Mouse (Mus musculus) hindbrain, embryonic 16.5 days (tissue): ENCODE results near the gene Taf1. TPM values are rescaled to one million over a fixed set of nuclear protein-coding genes. Genes with fewer than 3 reads are reported as not detected.
A peak's percentile ranks its signal among the peaks of the same experiment; 100 is the strongest.

Source experiments
- ATAC-seq: fragments of 200-750 bp; cut with Nextera tagmentation; 2 replicates; pipeline ENCODE4 v1.8.0; 2017; ENCODE audit warnings: moderate TSS enrichment, moderate library complexity
- H3K27ac ChIP-seq: fragments of 300-500 bp; sonication (generic); 2 replicates; pipeline ENCODE4 v1.5.1; 2014; ENCODE audit warnings: low read depth, mild to moderate bottlenecking, control low read depth, low read length, moderate library complexity
- H3K27me3 ChIP-seq: fragments of 300-500 bp; sonication (generic); replicated peaks from 2 replicates; pipeline ENCODE4 v1.6.1; 2014; ENCODE audit warnings: low read length; ENCODE audit not compliant: control insufficient read depth, insufficient read depth
- H3K36me3 ChIP-seq: fragments of 300-500 bp; sonication (generic); 2 replicates; pipeline ENCODE4 v1.6.1; 2014; ENCODE audit warnings: mild to moderate bottlenecking, low read length, moderate library complexity, mixed read lengths; ENCODE audit not compliant: control insufficient read depth, insufficient read depth
- H3K4me1 ChIP-seq: fragments of 300-500 bp; sonication (generic); 2 replicates; pipeline ENCODE4 v1.6.1; 2014; ENCODE audit warnings: low read depth, low read length; ENCODE audit not compliant: control insufficient read depth, insufficient read depth
- H3K4me2 ChIP-seq: fragments of 300-500 bp; sonication (generic); 2 replicates; pipeline ENCODE4 v1.6.1; 2014; ENCODE audit warnings: mild to moderate bottlenecking, low read length, control low read depth, moderate library complexity
- H3K4me3 ChIP-seq: fragments of 300-500 bp; sonication (generic); 2 replicates; pipeline ENCODE4 v1.5.1; 2014; ENCODE audit warnings: mild to moderate bottlenecking, low read length, control low read depth, moderate library complexity
- H3K9ac ChIP-seq: fragments of 300-500 bp; sonication (generic); 2 replicates; pipeline ENCODE4 v1.6.1; 2014; ENCODE audit warnings: low read depth, mild to moderate bottlenecking, control low read depth, low read length, moderate library complexity
- H3K9me3 ChIP-seq: fragments of 300-500 bp; sonication (generic); 2 replicates; pipeline ENCODE4 v1.6.1; 2014; ENCODE audit warnings: mild to moderate bottlenecking, low read length, moderate library complexity; ENCODE audit not compliant: control insufficient read depth
- WGBS: fragments of 180-500 bp; shearing (Covaris S2); extraction: QIAGEN DNeasy Blood & Tissue Kit; methylation state at CpG from one replicate; pipeline ENCODE4 v1.1.7; 2014; 5-methylcytosine and 5-hydroxymethylcytosine counted together
- polyA plus RNA-seq: library from polyadenylated mRNA; unstranded; fragments of >200 nt; fragmentation: Nextera tagmentation; extraction: Ambion mirVana; gene quantifications from 2 replicates; pipeline ENCODE4 v1.2.1, GENCODE M21; 2015

Taf1 gene
- polyA plus RNA-seq, 1 experiment from 2014 or later, result 11.4 TPM

- Histone ChIP-seq H3K4me1 (no peaks in the 10 kb centered on the region), H3K36me3 (no peaks in the 10 kb centered on the region), H3K27ac (no peak overlapping the region), H3K4me3 (no peak overlapping the region), H3K4me2 (no peak overlapping the region), H3K27me3 (no peaks in the 10 kb centered on the region), H3K9ac (no peak overlapping the region), H3K9me3 (no peaks in the 10 kb centered on the region)
- no peak for ATAC-seq
- WGBS, result 74% methylated on average over 10 of the region's 10 CpGs
These were observed 85.4 kb downstream of the Taf1 start for GRCm38 (mm10) chrX:101617889-101618288.

- H3K4me2 ChIP-seq, result no peak overlapping the region
- no peaks in the 10 kb centered on the region for H3K9me3 ChIP-seq
- no peaks in the 10 kb centered on the region for H3K27me3 ChIP-seq
- ATAC-seq, result no peak
- H3K36me3 ChIP-seq, result no peaks in the 10 kb centered on the region
- no peak overlapping the region for H3K27ac ChIP-seq
- H3K4me3 ChIP-seq, result no peak overlapping the region
- no peak overlapping the region for H3K9ac ChIP-seq
- 51% methylated on average over 6 of the region's 6 CpGs for WGBS
- no peaks in the 10 kb centered on the region for H3K4me1 ChIP-seq
These were observed 87.8 kb downstream of the Taf1 start for GRCm38 (mm10) chrX:101620317-101620716.

- no peaks in the 10 kb centered on the region for H3K36me3 ChIP-seq
- ATAC-seq, result no peak
- no peak overlapping the region for H3K9ac ChIP-seq
- H3K9me3 ChIP-seq, result no peaks in the 10 kb centered on the region
- H3K27ac ChIP-seq, result no peak overlapping the region
- H3K4me3 ChIP-seq, result no peak overlapping the region
- WGBS, result 39% methylated on average over 3 of the region's 3 CpGs
- no peaks in the 10 kb centered on the region for H3K27me3 ChIP-seq
- H3K4me1 ChIP-seq, result no peaks in the 10 kb centered on the region
- H3K4me2 ChIP-seq, result no peak overlapping the region
These were observed 90.0 kb downstream of the Taf1 start for GRCm38 (mm10) chrX:101622539-101622938.

DNA sequence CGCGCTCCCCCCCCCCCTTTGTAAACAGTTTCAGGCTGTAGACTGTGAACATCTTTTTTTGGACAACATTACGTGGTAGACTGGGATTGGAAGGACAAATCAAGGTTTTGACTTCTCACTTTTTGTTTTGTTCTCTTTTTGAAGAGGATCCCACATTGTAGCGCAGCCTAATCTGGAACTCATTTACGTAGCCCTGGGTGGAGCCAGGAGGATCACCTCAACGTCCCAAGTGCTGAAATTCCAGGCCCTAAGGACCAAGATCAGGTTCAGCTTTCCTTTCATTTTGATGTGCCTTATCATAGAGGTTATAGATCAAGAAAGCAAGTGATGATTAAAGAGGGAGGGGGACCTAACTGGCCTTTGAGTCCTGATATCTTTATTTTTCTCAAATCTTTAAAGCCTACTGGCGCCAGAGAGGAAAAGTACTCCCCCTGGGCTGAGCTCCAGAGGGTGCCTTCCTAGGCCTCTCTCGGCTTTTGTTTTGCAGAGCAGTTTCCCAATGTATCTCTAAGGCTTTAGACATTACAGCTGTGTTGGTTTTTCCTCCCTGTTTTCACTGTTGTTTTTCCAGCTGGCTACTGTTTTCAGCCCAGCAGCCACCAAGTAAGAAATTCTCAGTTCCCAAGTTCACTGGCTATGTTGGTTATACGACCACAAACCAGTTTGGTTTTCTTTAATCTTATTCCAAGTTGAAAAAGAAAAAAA lies 104.4 kb downstream of the Taf1 start:
- Histone ChIP-seq H3K36me3 (no peaks in the 10 kb centered on the region), H3K4me3 (no peak overlapping the region), H3K27ac (no peak overlapping the region), H3K4me1 (no peaks in the 10 kb centered on the region), H3K4me2 (no peak overlapping the region), H3K9me3 (no peaks in the 10 kb centered on the region), H3K27me3 (peaks cover 2% of the 10 kb centered on the region; the same call in 1 of the 2 replicates), H3K9ac (no peak overlapping the region)
- ATAC-seq, result no peak
- WGBS, result 32% methylated on average over 7 of the region's 9 CpGs

DNA sequence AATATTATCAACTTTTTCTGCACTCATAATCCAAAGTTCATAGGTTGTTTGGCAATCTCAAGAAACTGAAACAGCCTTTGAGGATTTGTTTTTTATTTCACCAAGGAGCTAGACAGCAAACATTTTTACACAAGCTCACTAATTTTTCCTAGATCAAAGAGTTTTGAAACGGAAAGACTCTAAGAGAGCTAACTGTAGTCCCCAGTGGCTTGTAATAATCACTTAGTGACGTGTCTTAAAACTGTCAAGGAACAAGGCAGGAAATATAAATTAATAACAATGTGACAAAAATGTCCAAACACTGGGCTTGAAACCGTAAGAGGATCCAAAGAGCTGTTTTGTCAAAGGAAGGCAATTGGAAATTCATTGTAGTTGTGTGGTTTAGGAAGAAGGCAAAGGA lies 106.3 kb downstream of the Taf1 start:
- Histone ChIP-seq H3K27ac (no peak overlapping the region), H3K4me2 (peak overlapping the region; percentile 41), H3K4me3 (peak overlapping the region; percentile 64), H3K4me1 (peaks cover 3% of the 10 kb centered on the region; the same call in 1 of the 2 replicates), H3K9me3 (no peaks in the 10 kb centered on the region), H3K9ac (no peak overlapping the region; the same call in 1 of the 2 replicates), H3K36me3 (no peaks in the 10 kb centered on the region), H3K27me3 (peaks cover 2% of the 10 kb centered on the region; the same call in 1 of the 2 replicates)
- no peak for ATAC-seq
- 25% methylated on average over 3 of the region's 3 CpGs for WGBS

DNA sequence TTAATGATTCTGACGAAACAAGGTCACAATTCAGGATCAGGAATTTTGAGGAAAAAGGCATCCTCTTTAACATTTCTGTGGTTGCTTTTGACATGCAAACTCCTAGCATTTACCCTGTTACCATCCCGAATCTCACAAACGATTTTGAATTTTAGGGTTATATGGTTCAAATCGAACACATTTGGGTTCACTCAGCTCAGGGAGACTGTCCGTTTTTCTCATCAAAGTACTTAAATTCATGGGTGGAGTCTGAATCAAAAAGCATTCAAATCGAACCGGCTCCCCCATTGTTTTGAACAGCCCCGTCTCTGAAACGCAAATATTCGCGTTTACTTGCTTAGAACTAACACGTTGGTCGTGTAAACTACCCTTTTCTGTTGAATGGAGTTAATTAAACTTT lies 106.8 kb downstream of the Taf1 start:
- Histone ChIP-seq H3K9me3 (no peaks in the 10 kb centered on the region), H3K4me3 (peak overlapping the region; percentile 64), H3K4me1 (peaks cover 3% of the 10 kb centered on the region; the same call in 1 of the 2 replicates), H3K36me3 (no peaks in the 10 kb centered on the region), H3K27me3 (peaks cover 2% of the 10 kb centered on the region; the same call in 1 of the 2 replicates), H3K4me2 (peak overlapping the region; percentile 41), H3K27ac (no peak overlapping the region; the same call in 1 of the 2 replicates), H3K9ac (no peak overlapping the region; the same call in 1 of the 2 replicates)
- ATAC-seq, result no peak
- WGBS, result 15% methylated on average over 13 of the region's 13 CpGs

DNA sequence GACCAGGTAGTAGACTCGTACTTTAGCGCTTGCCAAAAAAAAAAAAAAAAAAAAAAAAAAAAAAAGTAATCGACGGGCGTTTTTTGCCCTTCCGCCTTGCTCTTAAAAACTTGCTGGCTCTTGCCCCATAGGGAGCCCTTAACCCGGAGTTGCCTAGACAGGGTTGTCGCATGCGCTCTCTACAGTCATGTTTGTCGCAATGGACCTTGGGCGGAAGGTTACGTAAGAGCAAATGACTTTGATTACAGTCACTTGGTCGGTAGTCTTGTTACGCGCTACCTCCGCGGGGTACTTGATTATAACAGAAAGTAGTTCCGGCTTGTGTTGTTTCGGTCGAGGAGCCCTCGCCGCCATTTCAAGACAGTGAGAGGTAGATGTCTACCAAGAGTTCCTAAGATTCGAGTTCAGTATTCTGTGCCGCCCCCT lies 107.2 kb downstream of the Taf1 start, which contains the start of gene Ogt:
Ogt (plus strand) TSS at position 320 of the 426 bp plus-strand sequence.
- ATAC-seq, result peak; percentile 92
- Histone ChIP-seq H3K4me1 (peaks cover 3% of the 10 kb centered on the region; the same call in 1 of the 2 replicates), H3K36me3 (no peaks in the 10 kb centered on the region), H3K27ac (peak within 1 kb of the TSS; percentile 88), H3K9me3 (no peaks in the 10 kb centered on the region), H3K4me2 (peak within 1 kb of the TSS; percentile 41), H3K4me3 (peak within 1 kb of the TSS; percentile 64), H3K27me3 (peaks cover 2% of the 10 kb centered on the region; the same call in 1 of the 2 replicates), H3K9ac (peak within 1 kb of the TSS; percentile 79)
- WGBS, result 10% methylated on average over 22 of the region's 24 CpGs

DNA sequence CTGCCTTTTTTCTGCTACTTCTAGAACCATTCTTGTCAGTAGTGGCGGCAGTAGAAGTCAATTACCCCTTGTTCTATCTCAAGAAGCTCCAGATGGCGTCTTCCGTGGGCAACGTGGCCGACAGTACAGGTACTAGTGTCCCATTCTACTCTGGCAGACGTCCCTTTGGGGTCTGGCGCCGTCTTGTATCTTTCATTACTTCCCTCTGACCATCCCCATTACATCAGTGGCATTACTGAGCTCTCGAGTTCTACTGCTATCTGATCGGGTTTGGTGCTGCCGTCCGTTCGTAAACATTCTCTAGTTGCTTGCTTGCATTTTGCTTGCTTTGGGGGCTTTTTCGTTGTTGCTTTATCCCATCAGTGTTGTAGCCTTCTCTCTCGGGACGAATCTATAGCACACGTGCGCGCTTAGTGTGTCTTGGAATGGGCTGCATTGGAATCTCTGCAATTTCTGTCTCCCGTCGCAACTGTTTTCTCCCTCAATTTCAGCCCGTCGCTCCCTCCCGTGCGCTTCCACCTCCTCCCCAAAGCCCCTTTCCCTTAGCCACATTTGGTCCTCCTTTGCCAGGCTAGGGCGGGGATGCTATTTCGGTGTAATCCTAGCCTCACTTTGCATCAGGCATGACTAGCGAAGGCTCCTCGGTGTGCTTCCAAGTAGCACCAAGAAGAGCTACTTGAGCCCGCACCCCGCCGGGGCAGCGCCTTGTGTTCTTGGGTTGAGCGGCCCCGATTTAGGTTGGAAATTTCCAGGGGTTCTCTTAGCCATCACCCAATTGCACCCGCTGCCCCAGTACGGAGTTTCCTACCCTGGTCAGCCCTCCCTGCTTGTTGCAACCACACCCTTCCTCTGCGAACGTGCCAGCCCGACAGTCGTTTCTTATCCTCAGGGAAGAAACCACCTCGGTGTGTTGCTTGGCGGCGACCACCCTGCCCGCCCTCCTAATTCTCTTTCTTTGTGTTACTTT lies 107.9 kb downstream of the Taf1 start:
- peak; percentile 67 for ATAC-seq
- peak overlapping the region; percentile 64 for H3K4me3 ChIP-seq
- no peaks in the 10 kb centered on the region for H3K9me3 ChIP-seq
- H3K27me3 ChIP-seq, result peaks cover 2% of the 10 kb centered on the region; the same call in 1 of the 2 replicates
- no peaks in the 10 kb centered on the region for H3K36me3 ChIP-seq
- 19% methylated on average over 45 of the region's 45 CpGs for WGBS
- H3K27ac ChIP-seq, result peak overlapping the region; percentile 88
- H3K9ac ChIP-seq, result peak overlapping the region; percentile 79
- H3K4me1 ChIP-seq, result peaks cover 3% of the 10 kb centered on the region; the same call in 1 of the 2 replicates
- H3K4me2 ChIP-seq, result peak overlapping the region; percentile 25; the same call in 1 of the 2 replicates
